Mouse (Mus musculus): ENCODE measurements at regions not wholly inside any gene's neighbourhood (a gene's known extent, or its start where the extent isn't known, plus 50 kb on each side); places are given as distances from the start of the nearest gene placed in this dataset.
A peak's percentile ranks its signal among the peaks of the same experiment; 100 is the strongest.

DNA sequence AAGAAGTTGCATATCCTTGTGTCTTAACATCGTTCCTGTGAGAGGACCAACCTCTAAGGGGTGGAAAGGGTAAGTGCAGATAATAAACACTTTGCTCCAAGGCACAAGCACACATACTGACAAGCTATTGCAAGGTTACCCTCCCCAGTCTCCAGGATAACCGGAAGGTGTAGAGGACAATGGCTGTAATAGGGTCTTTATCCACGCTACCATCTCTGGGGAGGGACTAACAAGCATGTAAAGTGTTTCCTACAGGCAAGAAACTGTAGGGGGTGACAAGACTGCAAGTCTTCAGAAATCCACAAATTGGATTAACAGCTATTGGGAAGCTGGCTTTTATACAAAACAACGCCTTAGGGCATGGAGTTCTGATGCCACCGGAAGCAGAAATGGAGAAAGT is 197.5 kb upstream of the Chl1 start:
- no peak for DNase-seq

DNA sequence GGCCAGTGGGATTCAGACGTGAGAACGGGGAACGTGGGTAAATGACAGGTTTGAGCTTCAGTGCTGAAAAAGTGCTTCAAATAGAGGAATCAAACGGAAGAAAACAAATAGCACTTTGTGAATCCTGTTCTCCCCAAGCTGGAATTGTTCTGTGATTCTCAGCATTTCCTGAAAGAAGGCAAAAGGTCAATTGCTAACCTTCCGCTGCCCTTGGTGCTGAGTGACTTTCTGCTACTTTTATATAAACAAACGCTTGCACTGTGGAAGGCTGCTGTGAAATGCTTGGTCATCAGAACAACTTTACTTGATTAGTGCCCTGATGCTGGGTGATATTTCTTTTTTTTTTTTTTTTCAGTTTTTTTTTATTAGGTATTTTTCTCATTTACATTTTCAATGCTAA is 192.3 kb upstream of the Chl1 start:
- peak; percentile 46 for DNase-seq

DNA sequence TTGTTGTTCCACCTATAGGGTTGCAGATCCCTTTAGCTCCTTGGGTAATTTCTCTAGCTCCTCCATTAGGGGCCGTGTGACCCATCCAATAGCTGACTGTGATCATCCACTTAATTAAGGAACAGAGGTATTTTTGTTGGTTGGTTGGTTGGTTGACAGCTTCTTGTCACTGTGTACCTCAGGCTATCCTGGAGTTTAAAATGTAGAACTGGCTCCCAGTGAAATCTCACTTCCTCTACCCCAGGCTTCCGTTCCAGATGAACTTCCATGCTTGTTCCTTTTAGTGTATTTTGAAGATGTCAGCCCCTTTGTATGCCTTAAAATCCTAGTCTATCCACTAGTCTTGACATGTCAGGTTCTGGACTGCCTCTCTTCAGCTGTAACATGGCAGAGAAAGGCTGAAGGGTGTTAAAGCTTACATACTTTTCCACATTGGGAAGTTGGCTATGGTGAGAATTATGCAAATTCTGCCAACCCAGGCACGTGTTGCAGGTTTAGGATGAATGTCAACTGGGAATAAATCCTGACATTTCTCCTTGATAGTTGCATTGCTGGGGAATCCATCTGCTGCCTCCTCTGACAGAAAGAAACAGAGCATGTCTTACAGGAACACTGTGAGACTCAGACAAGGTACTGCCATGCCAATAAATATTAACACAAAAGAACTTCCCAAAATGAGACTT is 191.6 kb upstream of the Chl1 start:
- no peak for DNase-seq

DNA sequence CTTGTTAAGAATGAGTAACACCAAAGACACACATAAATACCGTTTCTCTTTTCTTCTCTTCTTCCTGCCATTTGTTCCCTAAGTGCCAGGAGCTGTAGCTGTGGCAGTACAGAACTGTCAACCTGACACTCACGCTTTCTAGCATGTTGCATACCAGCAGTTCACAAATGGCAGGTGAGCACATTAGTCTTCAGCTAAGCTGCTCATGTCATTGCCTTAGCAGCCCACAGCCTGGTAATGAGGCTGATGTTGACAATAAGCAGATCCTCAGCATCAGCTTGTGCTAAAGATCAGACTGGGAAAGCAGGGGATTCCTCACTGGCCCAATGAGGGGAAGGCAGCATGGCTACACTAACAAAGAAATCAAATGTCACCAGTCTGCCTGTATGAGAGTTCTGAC is 190.4 kb upstream of the Chl1 start:
- DNase-seq: no peak

DNA sequence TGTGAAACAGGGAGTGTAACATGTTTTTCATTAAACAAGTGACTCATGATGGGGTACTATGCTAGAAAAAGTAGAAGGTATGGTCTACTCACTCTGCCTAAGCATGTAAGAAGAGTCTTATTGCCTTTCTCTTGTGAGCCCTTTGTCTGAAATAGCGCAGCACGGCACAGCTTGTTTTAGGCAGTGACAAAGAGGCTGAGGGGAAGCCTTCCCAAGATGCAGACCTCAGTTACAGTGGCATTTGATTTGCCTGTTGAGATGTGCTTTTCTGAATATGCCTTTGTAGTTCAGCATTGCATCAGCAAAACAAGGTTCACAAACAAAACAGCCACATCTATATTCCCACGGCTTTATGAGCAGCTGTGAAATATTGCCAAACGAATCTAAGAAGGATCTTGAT is 189.8 kb upstream of the Chl1 start:
- no peak for DNase-seq

DNA sequence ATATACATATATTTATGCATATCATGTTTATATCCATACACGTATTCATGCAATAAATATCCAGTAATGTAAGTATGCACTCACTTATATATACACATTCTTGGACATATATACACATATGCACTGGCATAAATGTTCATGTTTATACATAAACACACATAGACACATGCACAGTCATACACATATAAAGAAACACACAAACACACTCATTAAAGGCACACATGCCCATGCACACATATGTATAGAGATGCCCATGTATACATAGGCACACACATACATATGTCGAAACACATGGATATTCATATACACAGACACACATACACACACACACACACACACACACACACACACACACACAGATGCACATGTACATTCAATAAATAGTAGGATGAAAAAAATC is 189.3 kb upstream of the Chl1 start:
- DNase-seq: no peak

DNA sequence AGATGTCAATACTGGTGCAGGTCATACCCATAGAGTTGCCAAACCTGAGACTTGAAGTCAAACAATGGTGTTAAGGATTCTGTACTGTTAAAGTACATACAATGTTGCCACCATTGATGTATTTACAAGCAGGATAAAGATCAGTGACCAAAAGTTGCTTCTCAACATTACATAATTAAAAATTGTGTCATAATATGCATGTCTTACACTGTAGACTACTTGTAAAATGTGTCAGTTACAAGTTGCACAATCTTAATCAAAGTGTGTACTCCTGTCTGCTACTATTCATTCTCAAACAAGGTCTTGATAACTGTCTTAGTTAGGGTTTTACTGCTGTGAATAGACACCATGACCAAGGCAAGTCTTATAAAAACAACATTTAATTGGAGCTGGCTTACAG is 187.9 kb upstream of the Chl1 start:
- DNase-seq: no peak

DNA sequence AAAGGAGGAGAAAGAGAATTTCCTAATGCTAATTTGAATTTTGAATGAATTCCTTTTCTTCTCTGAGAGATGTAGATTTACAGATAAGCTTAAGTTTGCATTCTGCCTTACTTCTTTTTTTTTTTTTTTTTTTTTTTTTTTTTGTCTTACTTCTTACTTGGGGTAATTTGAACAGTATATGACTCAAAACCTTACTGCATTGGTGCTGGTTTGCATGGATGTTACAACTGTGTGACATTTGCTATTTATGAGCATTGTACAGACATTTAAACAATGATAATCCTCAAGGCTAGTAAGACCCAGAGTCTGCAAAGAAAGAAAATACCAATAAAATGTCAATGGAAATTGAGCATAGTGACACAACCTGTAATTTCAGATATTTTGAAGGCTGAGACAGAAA is 174.7 kb upstream of the Chl1 start:
- DNase-seq: no peak

DNA sequence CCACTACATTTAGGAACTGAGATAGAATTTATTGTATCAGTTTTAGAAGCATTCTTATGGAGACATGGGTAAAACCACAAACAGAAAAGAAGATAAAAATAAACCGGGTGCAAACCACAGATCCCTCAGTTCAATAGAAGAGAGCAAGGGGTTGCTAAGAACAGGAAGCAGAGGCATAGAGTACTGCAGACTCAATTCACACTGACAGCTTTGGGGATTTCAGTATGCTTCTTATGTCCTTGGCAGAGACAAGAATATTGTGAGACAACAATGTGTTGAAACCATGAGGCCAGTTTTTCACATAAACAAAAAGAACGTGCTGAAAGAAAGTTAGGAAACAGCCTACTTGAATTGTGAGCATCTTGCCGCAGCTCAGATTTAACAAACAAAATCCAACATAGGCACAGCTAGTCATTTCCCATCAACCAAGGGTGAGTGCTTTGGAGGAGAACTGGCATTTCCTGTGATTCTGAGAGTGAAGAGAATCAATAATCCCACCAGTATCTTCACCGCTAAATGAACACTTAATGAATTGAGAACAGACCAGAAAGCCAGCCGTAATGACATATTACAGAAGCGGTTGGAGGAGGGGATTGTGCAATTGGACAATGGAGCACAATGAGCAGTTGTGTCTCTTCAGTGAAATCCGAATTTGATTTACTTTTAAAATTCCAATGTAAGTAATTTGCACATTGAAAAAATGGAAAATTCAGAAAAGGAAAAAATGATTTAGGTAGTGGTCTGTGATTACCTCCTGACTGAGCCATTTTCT is 170.2 kb upstream of the Chl1 start:
- DNase-seq: no peak

DNA sequence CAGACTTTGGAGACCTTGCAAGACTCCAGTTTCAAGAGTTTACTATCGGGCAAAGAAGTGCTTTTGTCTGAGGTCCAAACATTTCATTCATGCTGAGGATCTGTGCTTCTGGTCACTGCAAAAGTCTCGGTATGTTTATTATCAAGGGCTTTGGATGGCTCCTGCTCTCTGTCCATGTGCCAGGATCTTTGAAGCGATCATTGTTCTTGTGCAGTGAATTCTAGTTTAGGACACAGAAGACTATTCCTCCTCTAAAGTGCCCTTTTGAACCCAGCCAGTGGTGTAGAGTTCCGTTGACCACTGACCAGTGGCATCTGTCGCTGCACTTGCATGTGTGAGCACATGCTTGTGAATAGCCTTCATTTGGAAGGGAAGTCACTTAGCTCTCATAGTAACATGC is 166.9 kb upstream of the Chl1 start:
- no peak for DNase-seq

DNA sequence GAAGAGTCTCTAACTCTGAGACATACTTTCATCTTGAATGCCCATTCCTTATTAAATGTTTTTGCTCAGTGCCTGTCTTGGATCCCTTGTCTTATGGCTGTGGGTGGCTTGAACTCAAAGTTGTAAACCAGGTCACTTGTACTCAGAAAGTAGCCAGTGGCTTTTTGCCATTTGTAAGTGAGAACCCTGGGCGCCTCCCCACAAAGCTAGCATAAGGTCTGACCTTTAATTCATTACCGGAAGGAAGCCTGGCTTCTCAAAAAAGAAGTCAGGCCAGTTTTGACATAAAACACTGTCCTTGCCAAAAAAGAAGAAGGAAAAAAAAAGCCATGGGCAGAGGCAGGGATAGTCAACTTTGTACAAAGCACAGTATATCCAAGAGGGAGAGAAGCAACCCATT is 166.0 kb upstream of the Chl1 start:
- peak in 1 of 2 experiments; percentile 36 for DNase-seq

DNA sequence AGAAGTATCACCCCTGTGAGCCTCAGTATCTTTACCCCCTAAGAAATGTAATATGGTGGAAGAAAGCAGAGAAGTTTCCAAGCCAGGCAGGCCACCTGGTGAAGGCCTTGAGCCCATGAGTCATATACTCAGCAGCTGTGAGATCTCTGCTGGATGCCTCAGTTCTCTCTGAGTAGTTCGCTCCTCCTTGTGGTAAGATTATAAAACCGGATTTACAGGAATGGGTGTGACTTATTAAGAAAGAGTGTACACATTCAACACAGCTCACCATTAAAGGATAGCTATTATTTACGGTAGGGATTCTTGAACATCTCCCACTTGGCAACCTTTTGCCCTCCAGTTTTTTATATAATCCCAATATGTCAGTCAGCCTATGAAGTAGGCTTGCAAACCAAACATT is 165.2 kb upstream of the Chl1 start:
- DNase-seq: no peak

DNA sequence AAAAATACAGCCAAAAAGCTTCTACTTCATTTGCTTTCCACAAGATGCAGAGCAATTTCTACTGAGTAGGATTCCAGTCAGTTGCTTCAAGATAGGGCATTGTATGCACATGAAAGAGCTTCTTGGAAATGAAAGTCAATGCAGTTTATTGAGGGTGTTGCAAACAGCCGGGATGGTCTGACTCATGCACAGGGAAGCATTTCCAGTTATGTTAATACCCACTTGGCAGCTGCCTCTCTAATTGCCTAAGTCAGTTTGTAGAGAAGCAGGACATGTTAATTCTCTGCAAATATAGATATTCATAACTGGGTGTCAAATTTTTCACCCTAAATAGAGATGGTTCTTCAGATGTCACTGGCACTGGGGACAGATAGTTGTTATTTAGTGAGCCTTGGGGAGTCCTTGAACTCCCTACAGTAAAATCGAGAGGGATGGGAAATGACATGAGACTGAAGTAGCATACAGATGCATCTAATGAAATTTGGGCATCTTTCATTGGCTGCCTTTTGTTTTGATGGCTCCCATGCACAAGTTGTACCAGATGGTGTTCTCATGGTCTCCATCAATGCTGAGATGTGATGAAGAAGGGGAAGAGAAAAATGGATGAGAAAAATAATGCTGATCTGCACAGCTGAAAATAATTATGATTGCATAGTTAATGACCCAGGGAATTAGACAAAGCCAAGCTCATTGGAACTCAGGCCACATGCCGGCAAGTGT is 157.8 kb upstream of the Chl1 start:
- no peak for DNase-seq

DNA sequence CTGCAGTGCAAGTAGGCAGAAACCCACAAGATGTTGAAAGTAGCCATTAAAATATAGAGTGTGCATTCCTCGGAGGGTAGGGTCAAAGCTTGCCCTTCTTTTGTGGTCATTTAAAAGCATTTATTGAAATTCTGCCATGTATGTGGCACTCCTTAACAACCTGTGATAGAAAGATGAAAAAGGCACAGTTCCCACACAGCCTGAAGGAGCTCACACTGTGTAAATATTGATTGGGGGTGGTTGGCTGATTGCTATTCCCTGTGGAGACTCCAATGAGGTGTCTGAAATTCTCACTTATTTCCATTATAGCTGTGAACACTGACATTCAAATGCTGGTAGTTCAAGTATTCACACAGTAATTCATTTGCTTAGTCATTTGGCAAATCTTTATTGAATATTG is 157.0 kb upstream of the Chl1 start:
- DNase-seq: no peak

DNA sequence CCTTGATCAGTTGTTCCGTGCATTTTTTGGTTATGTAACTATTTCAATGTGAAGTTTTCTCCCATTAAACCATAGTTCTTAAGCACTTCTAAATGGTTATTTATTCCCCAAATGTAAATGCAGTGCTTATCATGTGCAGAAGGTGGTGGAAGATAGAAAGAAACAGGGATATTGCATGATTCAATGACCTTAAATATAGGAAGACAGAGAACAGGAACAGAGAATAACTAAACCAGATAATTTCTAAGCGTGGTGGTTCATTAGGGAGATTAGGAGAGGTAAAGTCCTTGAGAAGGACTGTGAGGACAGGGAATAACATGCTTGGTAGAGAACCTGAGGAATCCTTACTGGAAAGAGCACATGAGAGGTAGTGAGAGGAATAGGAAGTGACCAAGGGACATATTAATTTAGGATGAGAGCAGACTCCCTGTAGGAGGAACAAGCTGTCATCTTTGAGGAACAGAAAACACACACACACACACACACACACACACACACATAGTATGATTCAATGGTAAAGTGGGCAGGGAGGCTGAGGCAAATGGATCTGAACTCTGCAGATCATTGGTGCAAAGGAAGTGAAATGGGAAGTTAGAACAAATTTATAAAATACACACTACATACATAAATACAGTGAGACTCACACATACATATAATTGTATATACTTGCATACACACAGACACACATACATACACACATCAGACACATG is 143.4 kb upstream of the Chl1 start:
- no peak for DNase-seq

DNA sequence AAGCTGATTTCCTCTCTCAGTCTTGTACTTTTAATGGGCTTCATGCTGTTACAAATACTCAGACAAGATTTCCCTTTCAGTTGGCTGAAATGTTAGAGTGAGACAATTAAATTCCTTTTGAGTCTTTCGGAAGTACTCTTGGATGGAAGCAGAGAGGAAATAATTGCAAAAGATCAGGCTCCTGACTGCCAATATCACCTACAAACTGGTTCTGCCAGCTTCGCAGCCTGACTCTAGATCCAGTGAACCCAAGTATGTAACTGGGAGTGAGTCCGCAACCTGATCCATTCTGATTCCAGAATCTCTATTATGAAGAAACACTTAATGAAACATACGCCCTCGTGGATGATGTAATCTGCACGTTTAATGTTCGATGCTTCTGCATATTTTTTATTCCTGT is 135.4 kb upstream of the Chl1 start:
- DNase-seq: no peak

DNA sequence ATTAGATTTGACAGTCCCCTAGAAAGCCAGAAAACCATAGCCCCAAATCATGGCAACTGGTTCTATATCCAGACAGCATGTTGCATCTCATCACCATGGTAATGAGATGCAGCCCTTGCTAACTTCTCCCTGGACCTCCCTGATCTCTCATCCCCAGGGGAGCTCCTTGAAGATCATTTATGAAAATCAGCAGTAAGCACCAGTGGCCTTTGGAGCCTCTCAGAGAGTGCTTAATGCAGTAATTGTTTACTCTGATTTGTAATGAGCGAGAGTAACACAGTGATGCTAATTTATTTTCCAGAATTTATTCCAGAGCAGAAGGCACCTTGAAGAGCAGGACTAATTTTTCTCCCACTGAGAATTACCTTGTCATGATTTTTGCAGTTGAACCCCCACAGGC is 133.1 kb upstream of the Chl1 start:
- no peak for DNase-seq

DNA sequence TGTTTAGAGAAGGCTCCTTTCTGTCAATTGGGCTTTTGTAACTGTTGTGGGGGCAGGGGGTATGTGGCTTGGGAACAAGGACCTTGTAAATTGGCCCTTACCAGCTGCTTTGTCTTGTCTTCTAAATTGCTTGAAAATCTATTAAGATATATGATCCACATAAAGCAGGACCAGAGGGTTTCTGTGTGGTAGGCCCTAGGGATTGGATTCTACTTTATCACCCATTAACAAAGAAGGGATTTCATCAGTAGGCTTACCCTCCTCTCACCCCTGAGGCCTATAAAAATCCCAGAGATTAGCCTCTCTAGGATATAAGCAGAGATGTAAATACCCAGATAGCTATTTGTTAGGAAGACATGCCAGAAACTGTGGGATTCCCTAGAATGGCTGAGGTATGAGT is 132.3 kb upstream of the Chl1 start:
- no peak for DNase-seq

DNA sequence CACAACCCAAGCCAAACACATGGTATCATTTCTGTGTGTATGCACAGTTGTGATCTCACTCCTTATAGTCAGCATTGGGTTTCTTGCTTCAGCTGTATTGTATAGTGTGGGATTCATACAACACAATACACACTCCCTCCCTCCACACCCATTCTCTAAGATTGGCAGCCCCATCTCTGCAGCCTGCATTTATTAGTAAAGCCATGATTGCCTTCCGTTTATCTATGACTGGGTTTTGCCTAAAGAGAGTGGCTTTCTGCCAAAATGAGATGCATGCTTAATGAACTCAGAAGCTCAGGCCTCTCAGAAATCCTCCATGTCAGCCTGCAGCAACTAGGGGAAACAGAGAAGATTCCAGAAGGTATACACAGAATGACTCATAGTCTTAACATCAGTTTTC is 129.4 kb upstream of the Chl1 start:
- no peak for DNase-seq

DNA sequence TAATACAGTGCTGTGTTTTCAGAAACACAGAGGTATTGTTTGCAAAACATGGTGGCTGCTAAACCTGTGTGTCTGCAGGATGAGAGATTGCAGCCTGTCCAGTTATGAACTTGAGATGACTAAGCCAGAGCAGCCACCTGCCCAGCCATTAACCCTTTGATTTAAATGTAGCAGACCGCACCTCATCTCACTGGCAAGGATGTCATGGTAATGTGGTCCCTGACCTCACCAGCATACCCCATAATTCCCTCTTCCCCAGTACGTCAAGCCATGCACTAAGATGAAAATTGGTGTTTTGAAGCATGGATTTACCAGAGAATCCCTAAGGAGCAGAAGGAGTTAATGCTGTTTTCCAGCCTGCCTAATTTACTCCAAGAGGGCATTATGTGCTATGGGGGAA is 128.5 kb upstream of the Chl1 start:
- no peak for DNase-seq

DNA sequence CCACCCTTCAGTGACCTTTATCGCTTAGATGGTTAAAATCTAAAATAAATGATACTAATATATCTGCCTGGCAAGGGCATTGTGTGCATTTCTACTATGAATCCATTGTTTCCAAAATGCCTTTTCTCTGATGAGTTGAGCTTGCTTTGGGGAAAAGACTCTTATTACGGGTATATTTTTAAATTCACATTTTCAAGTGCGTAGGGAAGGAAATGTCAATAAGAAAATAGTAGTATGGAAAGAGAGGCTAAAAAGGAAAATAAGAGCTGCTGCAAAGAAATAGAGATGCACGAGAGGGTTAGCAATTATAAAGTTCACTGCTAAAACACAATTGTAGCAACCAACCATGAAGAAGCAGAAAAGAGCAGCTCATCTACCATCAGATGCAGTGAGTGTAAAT is 123.8 kb upstream of the Chl1 start:
- no peak for DNase-seq

DNA sequence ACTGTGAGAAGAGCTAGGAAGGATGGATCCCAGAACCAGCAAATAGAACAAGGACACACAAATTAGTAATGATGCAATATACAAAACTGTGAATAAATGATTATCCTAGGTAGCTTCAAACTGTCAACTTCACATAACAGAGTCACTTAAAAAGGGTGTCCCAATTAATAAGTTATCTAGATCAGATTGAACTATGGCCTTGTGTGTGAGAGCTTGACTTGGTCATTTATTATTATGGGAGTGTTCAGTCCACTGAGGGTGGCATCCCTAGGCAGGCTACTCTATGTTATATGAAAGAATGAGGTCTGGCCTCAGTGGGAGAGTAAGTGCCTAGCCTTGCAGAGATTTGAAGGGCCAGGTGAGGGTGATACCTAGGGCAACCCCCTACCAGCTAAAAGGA is 104.4 kb upstream of the Chl1 start:
- DNase-seq: peak; percentile 4 to 28

DNA sequence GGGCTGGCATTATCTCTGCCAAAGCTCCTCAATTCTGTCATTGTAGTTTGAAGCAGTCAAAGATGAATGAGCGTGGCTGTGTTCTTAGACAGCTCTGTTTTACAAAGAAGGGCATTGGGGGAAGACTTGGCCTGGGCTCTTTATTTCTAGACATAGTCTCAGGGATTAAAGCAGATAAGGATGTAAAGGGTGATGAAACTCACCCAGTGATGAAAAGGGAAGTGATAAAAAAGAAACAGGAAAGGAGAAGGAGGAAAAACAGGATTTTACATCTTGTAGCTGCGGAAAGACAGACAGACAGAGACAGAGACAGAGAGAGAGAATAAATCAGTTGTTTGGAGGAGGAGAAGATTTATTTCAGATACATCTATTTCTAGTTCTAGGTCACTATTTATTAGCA is 95.5 kb upstream of the Chl1 start:
- no peak for DNase-seq
